Mouse (Mus musculus): Measurements from ENCODE around the gene Itga8. TPM values are rescaled to one million over a fixed set of nuclear protein-coding genes. Genes with fewer than 3 reads are reported as not detected.
A peak's percentile ranks its signal among the peaks of the same experiment; 100 is the strongest.

Gene Itga8
- total RNA-seq, 2 experiments from 2014 or later: 2.0 TPM

DNA sequence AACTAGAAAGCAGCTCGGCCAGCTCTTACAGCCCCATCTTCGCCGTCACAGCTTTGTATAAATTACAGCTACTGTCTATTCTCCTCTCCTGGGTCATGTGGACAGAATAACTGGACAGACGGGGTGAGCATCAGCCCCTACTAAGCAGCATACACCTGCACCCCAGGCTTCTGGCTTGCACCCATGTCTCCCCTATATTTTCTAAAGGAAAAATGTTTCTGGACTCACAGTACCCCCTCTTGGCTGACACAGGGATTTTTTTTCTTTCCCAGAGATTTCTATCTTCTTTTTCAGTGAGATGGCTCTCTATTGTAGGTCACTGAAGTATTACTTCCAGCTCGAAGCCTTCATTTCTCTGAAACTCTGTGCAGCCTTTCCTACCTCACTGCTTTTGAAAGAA, 4.4 kb downstream of the Itga8 start:
- intact Hi-C loops (cut with DNase I): no loop called here
- no peak for DNase-seq

DNA sequence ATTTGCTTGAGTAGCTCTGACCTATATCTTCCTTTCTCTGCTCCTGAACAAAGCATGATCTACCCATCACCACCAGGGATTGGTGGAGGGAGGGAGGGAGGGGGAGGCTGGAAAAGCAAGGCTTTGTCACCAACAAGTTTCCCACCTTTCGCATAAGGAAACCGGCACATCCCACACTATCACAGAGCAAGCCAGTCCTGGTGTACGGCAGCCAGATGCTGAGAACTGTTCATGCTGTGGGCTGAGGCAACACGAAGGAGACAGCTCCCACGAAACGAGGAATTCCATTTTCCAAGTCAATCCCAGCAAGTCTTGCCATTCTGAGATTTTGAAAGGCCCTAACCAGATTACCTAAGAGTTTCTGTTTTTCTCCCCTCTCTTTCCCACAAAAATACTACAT, 6.6 kb downstream of the Itga8 start:
- intact Hi-C loops (cut with DNase I): no loop called here

DNA sequence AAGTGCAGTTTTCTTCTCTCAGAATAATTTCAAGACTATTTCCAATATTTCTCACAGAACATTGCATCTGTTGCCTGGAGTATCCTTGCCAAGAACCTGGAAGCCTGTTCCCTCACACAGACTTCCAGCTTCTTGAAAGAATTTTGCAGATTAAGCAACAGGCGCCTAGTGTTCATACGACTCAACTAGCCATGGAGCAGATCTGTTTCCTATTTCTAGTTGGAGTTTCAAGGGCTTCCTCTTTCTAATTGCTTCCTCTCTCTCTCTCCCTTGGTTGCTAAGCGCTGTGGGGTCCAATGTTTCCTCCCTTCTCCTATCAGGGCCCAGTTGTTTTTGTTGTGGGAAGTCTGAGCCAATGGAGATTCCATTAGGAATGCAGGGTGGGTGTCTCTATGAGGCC, 7.7 kb downstream of the Itga8 start:
- no peak for DNase-seq
- intact Hi-C loops (cut with DNase I): no loop called here

More for the DNA sequence above, 6.6 kb downstream of the Itga8 start:
- DNase-seq: no peak

DNA sequence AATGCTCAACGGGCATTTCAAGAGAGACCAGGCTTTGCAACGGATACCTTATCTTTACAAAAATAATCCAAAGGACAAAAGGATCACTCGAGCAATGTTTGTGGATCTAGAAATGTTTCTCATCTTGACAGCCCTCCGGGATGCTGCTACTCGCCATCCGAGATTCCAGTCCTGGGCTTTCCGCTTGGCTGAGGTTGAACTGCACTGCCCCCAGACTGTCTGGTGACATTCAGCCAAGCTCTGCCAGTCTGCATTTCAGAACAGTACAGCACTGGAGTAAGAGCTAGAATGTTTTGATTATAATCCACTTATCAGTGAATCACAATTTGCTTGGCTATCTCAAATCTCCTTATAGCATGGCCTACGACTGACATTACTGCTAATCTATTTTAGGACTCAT, 8.3 kb downstream of the Itga8 start:
- intact Hi-C loops (cut with DNase I): no loop called here
- no peak for DNase-seq

DNA sequence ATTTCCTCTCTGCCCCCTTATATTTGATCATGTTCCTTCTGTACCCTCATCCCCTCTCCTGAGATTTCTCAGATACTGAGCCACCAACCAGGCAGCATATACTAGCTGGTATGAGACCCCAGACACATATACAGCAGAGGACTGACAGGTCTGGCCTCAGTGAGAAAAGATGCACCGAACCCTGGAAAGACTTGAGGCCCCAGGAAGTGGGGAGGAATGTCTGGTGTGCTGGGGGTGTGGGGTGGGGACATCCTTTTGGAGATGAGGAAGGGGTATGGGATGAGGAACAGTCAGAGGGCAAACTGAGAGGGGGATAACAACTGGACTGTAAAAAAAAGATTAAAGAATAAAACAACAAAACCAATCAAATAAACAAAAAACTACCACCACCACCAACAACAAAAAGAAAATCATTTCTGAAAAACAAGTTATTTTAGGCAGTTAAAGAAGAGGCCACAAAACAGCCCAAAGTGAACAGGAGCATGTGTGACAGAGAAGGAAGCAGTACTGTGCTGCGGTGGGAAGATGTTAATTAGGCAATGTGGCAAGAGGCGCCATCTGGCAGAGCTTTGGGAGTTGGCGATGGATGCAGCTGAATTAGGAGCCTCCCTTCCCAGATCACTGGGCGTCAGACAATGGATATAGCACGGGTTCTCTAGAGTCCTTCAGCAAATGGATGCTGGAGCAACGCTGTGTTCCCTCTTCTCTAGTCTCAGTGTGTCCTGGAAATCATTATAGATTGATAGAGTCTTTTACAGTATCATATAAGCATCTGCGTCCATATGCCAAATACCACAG, 9.5 kb downstream of the Itga8 start:
- intact Hi-C loops (cut with DNase I): no loop called here
- DNase-seq: no peak

DNA sequence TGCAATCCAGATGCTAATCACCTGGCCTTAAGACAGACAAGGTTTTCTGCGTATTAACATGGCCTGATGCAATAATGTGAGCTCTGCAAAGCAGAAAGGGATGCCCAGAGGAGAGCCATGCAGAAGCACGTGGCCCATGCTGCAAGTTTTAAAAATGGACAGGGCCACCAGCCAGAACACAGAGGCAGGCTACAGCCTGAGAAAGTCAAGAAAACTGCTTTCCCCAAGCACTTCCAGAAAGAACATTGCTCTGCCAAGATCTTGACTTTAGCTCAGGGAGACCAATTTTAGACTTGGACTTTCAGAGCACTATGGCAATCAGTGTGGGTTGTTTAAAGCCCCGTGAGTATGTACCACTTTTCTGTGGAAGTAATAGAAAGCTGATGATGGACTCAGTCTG, 11.5 kb downstream of the Itga8 start:
- intact Hi-C loops (cut with DNase I): no loop called here

DNA sequence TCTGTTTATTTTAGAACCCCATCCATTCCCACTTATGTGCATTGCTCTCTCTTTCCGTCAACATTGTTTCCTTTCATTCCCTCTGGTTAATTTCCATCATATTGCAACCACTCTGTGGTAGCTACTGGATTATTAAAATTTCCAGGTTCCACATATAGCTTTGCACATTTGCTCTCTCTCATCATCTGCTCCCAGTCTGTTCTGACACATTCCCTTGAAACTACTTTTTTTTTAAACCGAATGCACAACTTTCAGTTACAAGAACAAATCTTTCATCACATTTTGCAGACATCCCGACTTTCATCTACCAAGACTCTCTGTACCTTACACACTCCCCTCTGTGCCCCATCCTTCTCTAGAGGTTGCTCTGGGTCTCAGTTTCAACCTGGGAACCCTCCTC, 13.9 kb downstream of the Itga8 start:
- intact Hi-C loops (cut with DNase I): no loop called here

More for the DNA sequence above, 11.5 kb downstream of the Itga8 start:
- DNase-seq: peak in 1 of 2 experiments; percentile 12

DNA sequence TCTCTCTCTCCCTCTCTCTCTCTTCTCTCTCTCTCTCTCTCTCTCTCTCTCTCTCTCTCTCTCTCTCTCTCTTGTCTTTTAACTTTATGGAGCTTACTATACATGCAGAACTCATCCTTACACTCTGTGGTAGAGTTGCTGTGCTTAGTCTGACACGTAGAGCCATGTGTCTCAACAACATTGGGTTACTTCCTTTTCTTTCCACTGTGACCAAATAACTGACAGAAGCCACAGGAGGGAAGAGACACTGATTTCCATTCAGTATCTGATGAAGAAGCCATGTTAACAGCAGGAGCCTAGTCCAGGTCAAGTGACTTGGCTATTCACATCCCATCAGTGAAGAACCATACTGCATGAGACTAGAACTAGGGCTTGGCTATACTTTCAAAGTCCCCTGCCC, 21.1 kb downstream of the Itga8 start:
- intact Hi-C loops (cut with DNase I): no loop called here
- DNase-seq: no peak

More for the DNA sequence above, 13.9 kb downstream of the Itga8 start:
- no peak for DNase-seq

DNA sequence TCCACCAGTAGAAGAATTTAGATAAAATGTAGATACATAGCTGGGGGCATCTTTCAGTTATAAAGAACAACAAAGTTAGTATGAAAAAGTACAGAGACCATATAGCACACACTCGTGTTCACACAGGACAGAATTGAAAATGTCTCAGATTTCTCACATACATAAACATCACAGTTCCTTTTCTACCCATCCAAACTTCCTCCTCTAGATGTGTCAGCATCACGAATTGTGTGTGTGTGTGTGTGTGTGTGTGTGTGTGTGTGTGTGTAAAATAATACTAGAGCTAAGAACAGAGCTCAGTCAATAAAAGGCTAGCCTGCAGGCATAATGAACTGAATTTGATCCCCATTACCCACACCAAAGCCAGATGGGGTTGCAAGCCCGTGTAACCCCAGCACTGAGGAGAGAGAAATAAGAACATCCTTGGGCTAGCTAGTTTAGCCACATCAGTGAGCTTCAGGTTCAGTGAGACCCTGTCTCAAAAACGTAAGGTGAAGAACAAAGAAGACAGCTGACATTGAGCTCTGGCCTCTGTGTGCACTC, 22.6 kb downstream of the Itga8 start:
- intact Hi-C loops (cut with DNase I): no loop called here
- DNase-seq: no peak

DNA sequence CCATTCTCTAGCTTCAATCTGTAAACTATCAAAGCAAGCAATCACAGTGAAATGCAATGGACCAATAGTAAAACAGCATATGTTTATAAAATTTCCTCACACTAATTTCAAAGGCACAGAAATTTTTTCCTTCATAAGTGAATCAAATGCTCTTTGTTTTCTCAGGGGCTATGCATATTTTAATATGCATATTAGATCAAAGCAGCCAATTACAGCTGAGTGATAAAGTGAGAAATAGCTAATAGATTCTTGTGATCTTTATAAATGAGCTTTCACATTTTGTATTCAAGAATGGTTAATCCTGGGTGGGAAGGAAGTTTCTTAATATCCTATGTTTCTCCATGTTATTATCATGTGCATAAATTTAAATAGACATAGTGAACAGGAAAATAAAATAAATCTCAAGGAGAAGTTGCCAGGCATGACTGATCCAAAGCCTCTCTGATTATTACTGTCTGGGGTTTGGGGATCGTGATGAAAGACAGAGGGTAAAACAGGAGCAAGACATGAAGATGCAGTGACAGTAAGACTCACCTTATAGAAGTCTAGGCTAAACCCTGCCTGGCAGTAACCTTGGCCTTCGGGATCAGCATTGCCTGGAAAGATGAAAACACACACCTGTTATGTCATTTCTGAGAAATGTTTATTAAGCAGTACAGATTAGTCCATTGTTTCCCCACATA, 44.9 kb downstream of the Itga8 start:
- intact Hi-C loops (cut with DNase I): no loop called here
- DNase-seq: no peak

DNA sequence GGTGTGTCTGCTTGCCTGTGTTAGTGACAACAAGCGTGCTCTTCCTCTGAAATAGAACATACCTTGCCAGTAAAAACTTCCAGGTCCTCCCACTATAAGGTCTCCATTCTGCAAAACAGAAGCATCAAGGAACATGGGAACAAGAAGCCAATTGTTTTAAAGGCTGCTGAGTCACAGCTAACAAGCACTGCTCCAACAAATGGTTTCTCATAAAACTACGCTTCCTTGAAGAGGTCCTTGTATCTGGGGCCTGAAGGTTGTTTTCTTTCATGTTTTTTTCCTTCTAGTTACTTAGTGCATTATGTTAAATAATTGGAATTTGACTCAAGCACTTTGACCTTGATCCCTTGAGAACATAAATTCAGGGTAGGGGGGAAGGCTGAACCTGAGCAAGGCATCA, 45.8 kb downstream of the Itga8 start:
- intact Hi-C loops (cut with DNase I): no loop called here
- DNase-seq: no peak

DNA sequence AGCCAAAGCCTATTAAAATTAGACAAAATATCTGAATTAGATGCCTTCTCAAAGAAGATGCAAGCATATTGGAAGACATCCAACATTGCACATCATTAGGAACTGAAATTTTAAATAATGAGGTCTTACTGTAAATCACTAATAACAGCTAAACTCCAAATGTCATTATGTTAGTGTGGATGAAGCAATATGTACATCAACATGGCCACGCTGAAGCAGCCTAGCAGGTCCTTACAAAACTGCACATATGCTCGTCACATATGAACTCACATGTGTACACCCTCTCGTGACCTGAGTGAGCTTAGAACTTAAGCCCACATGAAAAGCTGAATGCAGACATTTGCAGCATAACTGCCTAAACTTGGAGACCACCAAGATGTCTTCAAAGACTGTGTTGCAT, 66.4 kb downstream of the Itga8 start:
- DNase-seq: no peak
- intact Hi-C loops (cut with DNase I): no loop called here

DNA sequence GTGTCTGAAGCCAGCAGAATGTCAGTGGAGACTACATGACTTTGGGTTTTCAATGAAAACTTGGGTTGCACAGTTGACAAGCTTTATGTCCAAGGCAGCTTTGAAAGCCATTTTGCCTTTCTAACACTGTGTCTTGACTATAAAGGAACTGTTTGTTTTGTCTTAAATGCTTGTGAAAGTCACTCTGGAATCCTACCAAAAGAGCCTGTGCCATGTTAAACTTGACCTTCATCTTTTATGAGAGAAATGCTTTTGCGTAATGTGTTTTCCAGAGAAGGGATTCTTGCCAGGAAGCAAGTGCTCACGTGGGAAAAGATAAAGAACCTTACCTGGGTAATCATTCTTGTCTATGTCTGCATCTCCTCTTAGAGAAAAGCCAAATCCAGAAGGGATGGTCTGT, 72.0 kb downstream of the Itga8 start:
- intact Hi-C loops (cut with DNase I): no loop called here
- DNase-seq: no peak

DNA sequence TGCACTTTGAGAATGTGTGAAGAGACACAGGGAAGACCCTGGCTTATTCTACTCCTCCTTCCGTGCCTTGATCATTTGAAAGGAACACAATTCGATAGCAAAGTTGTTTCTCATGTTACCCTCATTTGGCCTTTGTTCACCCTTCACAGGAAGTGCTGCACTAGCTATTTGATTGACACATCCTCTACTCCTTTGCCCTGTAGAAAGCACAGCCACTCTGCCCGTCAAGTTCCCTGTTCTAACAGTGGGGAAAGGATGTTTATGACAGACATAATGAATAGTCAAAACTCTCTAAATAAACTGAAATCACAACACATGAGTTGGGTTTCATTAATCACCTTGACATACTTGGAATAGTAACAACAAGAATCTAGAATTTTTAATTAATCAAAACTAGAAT, 73.4 kb downstream of the Itga8 start:
- intact Hi-C loops (cut with DNase I): no loop called here
- no peak for DNase-seq

DNA sequence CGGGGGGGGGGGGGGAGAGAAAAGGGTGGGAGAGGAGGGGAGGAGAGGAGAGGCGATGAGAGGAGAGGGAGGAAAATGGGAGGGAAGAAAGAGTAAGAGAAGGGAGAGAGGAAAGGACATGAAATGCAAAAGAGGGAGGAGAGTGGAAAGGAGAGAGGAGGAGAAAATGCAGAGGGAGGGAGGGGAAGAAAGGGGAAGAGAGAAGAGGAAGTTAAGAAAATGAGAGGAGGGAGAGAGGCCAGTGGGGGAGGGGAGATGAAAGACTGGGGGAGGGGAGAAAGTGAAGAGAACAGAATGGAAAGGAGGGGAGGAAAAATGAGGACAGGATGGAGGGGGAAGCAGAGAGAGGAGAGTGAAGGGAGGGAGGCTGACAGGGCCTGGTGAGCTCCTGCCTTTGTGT, 74.5 kb downstream of the Itga8 start:
- no peak for DNase-seq

DNA sequence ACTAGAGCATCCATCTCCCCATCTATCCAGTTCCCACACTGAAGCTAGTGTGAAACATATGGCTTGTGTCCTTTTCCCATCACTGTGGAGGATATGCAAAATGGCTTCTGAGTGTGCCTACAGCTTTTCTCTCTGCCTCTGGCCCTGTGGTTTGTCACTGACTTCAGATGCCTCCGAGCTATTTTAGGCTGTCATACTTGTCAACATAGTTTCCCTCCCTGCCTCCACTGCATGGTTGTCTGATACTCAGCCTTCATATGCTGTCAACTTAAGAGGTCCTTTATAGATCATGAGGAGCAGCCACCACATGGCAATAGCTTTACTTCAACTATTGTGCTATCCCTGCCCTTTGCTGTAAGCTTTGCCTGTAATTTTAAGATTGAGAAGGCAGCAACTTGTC, 75.4 kb downstream of the Itga8 start:
- intact Hi-C loops (cut with DNase I): no loop called here
- no peak for DNase-seq

More for the DNA sequence above, 74.5 kb downstream of the Itga8 start:
- intact Hi-C loops (cut with DNase I): no loop called here

DNA sequence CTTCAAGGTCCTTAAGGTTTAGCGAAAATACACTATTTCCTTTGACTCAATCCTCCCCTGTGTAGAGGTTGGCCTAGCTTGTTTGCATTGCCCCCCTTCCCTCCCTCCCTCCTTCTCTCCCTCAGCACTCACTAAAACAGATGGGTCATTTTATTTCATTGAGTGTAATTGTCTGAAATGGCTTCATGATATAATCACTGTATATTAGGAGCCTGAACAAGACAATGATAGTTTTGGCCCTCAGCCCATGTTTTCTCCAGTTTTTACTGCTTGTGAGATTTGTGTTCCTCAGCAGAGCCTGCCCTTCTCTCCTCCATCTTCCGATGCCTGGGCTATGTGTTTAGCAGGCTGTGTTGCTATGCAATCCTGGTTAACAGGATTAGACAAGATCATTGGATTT, 80.1 kb downstream of the Itga8 start:
- intact Hi-C loops (cut with DNase I): no loop called here
- DNase-seq: no peak

DNA sequence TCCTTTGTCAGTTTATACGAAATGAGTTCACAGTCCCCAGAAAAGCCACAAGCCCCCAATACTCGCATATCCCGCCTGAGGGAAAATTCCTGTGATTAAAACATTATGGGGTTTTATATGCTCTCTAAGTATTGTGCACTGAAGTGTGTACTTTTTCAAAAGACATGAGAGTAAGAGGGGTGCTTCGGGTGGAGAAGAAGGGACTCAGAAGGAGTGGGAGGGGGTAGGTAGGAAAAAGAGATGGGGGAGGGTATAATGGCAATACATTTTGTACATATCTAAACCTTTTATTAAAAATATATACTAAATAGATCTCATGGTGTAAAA, 88.3 kb downstream of the Itga8 start:
- no peak for DNase-seq

DNA sequence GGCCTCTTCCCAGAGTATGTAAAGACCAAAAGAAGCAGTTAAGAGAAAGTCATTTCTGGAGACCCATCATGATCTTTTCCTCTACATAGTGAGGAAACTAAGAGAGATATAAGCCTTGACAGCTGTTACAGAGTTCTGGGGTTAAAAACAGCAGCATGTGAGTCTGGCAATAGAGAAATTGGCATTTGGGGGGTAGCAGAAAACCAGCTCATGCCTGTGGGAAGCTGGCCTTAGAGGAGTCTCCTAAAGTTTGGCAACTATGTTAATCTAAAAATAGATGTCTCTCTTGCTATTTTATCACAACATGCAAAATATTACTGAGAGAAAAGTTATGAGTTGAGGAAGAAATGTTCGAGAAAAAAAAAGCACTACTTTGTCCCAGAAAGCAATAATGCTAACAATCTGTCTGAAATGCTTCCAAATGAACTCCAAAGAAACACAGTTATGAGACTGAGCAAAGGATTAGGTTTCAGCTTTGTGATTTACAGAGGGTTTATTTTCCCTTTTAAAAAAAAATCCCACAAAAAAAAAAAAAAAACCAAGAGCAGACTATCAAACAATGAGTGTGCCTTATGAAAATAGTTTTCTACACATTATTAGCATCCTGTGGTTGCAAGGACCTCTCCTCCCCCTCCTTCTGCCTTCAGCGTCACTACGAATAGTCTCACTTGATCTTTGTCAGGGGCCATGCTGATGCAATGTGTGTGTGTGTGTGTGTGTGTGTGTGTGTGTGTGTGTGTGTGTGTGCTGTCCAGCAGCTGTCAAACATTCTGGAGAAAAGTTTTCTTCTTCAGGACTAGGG, 88.9 kb downstream of the Itga8 start:
- DNase-seq: no peak
- intact Hi-C loops (cut with DNase I): no loop called here

More for the DNA sequence above, 88.3 kb downstream of the Itga8 start:
- intact Hi-C loops (cut with DNase I): no loop called here

DNA sequence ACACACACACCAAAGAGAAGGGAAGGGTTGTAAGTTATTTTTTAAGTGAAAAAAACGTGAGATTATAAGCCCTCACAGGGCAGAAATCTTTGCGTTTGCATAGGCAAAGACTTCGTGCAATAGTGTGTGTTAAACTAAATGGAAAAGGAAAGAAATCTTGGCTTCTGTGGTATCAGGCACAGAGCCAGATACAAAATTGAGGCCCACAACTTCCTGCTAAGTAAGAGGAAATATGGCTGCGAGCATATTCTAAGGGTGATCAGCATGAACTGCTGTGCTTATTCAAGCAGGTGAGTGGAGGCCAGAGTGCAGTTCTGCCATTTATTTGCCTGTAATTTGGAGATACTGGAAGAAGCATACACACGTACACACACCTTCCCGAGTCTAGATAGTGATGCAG, 93.6 kb downstream of the Itga8 start:
- intact Hi-C loops (cut with DNase I): no loop called here
- DNase-seq: no peak

DNA sequence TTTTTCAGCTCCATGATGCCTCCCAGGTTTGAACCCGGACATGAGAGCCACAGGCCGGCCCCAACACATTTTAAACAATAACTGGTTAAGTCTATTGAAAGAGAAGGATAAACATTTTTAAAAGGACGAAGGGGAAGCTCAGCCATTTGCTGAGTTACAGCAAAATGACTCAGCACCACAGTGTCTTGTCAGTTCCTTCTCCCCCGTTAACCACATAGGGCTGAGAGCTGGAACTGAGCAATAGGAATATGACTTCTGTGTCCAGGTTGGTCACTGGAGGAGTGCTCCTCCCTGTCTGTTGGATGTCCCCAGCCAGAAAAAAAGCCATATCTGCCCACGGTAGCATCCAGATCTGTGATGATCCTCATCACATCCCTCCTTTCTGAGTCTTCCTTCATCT, 95.4 kb downstream of the Itga8 start:
- intact Hi-C loops (cut with DNase I): no loop called here
- DNase-seq: no peak
